Mouse (Mus musculus) forebrain, embryonic 10.5 days (tissue): Measurements from ENCODE around the gene Plbd2. TPM values are rescaled to one million over a fixed set of nuclear protein-coding genes. Genes with fewer than 3 reads are reported as not detected.

ENCODE experiments used
- DNase-seq: peaks from one replicate; pipeline ENCODE4 v3.0.0-alpha.2; 2017; ENCODE audit warnings: low spot score; ENCODE audit errors: extremely low spot score
- H3K27ac ChIP-seq: fragments of 300-500 bp; sonication (generic); 2 replicates; pipeline ENCODE4 v1.5.1; 2016; ENCODE audit warnings: mild to moderate bottlenecking
- H3K27me3 ChIP-seq: fragments of 300-500 bp; sonication (generic); 2 replicates; pipeline ENCODE4 v1.6.1; 2016; ENCODE audit warnings: mild to moderate bottlenecking; ENCODE audit not compliant: poor library complexity, severe bottlenecking
- H3K36me3 ChIP-seq: fragments of 300-500 bp; sonication (generic); replicated peaks from 2 replicates; pipeline ENCODE4 v1.6.1; 2016; ENCODE audit warnings: mild to moderate bottlenecking, moderate library complexity
- H3K4me1 ChIP-seq: fragments of 300-500 bp; sonication (generic); 2 replicates; pipeline ENCODE4 v1.6.1; 2016
- H3K4me3 ChIP-seq: fragments of 300-500 bp; sonication (generic); 2 replicates; pipeline ENCODE4 v1.5.1; 2016; ENCODE audit warnings: mild to moderate bottlenecking, moderate library complexity
- H3K9me3 ChIP-seq: fragments of 300-500 bp; sonication (generic); 2 replicates; pipeline ENCODE4 v1.6.1; 2016; ENCODE audit warnings: mild to moderate bottlenecking, moderate library complexity
- WGBS: fragments of 180-500 bp; shearing (Covaris S2); methylation state at CpG from one replicate; pipeline ENCODE4 v1.1.7; 2016; 5-methylcytosine and 5-hydroxymethylcytosine counted together
- polyA plus RNA-seq: library from polyadenylated mRNA; unstranded; fragments of >200 nt; fragmentation: Nextera tagmentation; extraction: Ambion mirVana; gene quantifications from 2 replicates; pipeline ENCODE4 v1.2.1, GENCODE M21; 2016

Plbd2 gene
- polyA plus RNA-seq, 1 experiment from 2014 or later, result 33.0 TPM

- no peaks in the 10 kb centered on the region for H3K4me1 ChIP-seq
- 92% methylated on average over 8 of the region's 8 CpGs for WGBS
These were observed 15.6 kb downstream of the Plbd2 start for GRCm38 (mm10) chr5:120487844-120488243.

GRCm38 (mm10) chr5:120483399-120483798, 20.0 kb downstream of the Plbd2 start:
- no peaks in the 10 kb centered on the region for H3K27me3 ChIP-seq
- H3K9me3 ChIP-seq, result no peaks in the 10 kb centered on the region
- no peak overlapping the region for H3K27ac ChIP-seq
- H3K4me1 ChIP-seq, result peaks cover 8% of the 10 kb centered on the region
- no peak for DNase-seq
- peaks cover 50% of the 10 kb centered on the region for H3K36me3 ChIP-seq
- no peak overlapping the region for H3K4me3 ChIP-seq
- WGBS, result 89% methylated on average over 19 of the region's 19 CpGs

More at GRCm38 (mm10) chr5:120487844-120488243, 15.6 kb downstream of the Plbd2 start:
- Histone ChIP-seq H3K27me3 (no peaks in the 10 kb centered on the region), H3K36me3 (peaks cover 78% of the 10 kb centered on the region), H3K4me3 (no peak overlapping the region), H3K27ac (no peak overlapping the region), H3K9me3 (no peaks in the 10 kb centered on the region)
- no peak for DNase-seq

GRCm38 (mm10) chr5:120481205-120481604, 22.2 kb downstream of the Plbd2 start:
- H3K4me1 ChIP-seq, result peaks cover 12% of the 10 kb centered on the region
- H3K27me3 ChIP-seq, result peaks cover 13% of the 10 kb centered on the region; the same call in 1 of the 2 replicates
- no peaks in the 10 kb centered on the region for H3K9me3 ChIP-seq
- H3K36me3 ChIP-seq, result peaks cover 28% of the 10 kb centered on the region
- WGBS, result 79% methylated on average over 9 of the region's 9 CpGs
- H3K4me3 ChIP-seq, result no peak overlapping the region
- H3K27ac ChIP-seq, result no peak overlapping the region
- DNase-seq, result no peak

DNA sequence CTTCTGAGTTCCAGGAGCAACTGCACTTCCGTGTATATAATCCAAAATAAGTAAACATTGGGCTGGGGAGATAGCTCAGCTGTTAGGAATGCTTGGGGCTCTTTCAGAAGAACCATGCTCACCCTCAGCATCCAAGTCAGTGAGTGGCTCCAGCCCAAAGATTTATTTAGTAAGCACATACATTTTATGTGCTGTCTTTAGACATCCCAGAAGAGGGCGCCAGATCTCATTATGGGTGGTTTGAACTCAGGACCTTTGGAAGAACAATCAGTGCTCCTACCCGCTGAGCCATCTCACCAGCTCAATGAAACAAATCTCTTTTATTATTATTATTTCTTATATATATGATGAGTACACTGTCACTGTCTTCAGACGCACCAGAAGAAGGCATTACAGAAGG, 23.9 kb downstream of the Plbd2 start:
- Histone ChIP-seq H3K27me3 (peaks cover 18% of the 10 kb centered on the region; the same call in 1 of the 2 replicates), H3K4me1 (peaks cover 16% of the 10 kb centered on the region), H3K27ac (no peak overlapping the region), H3K4me3 (no peak overlapping the region), H3K9me3 (no peaks in the 10 kb centered on the region), H3K36me3 (peaks cover 11% of the 10 kb centered on the region)
- whole genome bisulfite sequencing, result 72% methylated on average over 4 of the region's 4 CpGs
- DNase-seq, result no peak

DNA sequence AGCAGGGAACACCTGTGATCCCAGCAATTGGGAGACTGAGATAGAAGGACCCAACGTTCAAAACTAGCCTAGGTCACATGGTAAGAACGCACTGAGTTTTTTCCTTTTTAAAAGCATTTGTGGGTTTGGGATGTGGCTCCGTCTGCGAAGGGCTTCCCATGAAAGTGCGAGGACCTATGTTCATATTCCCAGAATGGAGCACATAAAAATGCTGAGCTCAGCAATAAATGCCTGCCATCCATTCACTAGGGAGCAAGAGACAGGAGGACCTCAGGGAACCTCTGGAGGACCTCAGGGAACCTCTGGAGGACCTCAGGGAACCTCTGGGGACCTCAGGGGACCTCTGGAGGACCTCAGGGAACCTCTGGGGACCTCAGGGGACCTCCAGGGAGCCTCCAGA, 25.4 kb downstream of the Plbd2 start:
- WGBS, result 92% methylated on average over 5 of the region's 5 CpGs
- H3K4me1 ChIP-seq, result peaks cover 16% of the 10 kb centered on the region
- H3K9me3 ChIP-seq, result no peaks in the 10 kb centered on the region
- peaks cover 18% of the 10 kb centered on the region; the same call in 1 of the 2 replicates for H3K27me3 ChIP-seq
- no peak overlapping the region for H3K27ac ChIP-seq
- no peak overlapping the region for H3K4me3 ChIP-seq
- DNase-seq, result no peak
- no peaks in the 10 kb centered on the region for H3K36me3 ChIP-seq

GRCm38 (mm10) chr5:120476296-120476695, 27.1 kb downstream of the Plbd2 start, which contains the start of gene Sds:
Gene Sds, plus strand, starts transcription at chr5:120476526.
- H3K36me3 ChIP-seq, result no peaks in the 10 kb centered on the region
- WGBS, result 16% methylated on average over 13 of the region's 13 CpGs
- H3K27me3 ChIP-seq, result peaks cover 18% of the 10 kb centered on the region; the same call in 1 of the 2 replicates
- 0 out of 2 replicates have a peak within 1 kb of the TSS, but pooled peaks have one; percentile 52 for H3K27ac ChIP-seq
- H3K4me1 ChIP-seq, result peaks cover 14% of the 10 kb centered on the region
- H3K9me3 ChIP-seq, result no peaks in the 10 kb centered on the region
- H3K4me3 ChIP-seq, result peak within 1 kb of the TSS; percentile 9; the same call in 1 of the 2 replicates
- DNase-seq, result no peak

- no peak for DNase-seq
- Histone ChIP-seq H3K9me3 (no peaks in the 10 kb centered on the region), H3K4me1 (peaks cover 10% of the 10 kb centered on the region), H3K27ac (0 out of 2 replicates have a peak overlapping the region, but pooled peaks have one; percentile 52), H3K27me3 (peaks cover 18% of the 10 kb centered on the region; the same call in 1 of the 2 replicates), H3K4me3 (peak overlapping the region; percentile 9; the same call in 1 of the 2 replicates), H3K36me3 (no peaks in the 10 kb centered on the region)
- WGBS, result 46% methylated on average over 8 of the region's 8 CpGs
These were observed 27.6 kb downstream of the Plbd2 start for GRCm38 (mm10) chr5:120475861-120476260.

GRCm38 (mm10) chr5:120473361-120473760, 30.1 kb downstream of the Plbd2 start:
- no peak overlapping the region for H3K4me3 ChIP-seq
- no peak overlapping the region for H3K27ac ChIP-seq
- 96% methylated on average over 2 of the region's 2 CpGs for WGBS
- H3K36me3 ChIP-seq, result no peaks in the 10 kb centered on the region
- H3K4me1 ChIP-seq, result peaks cover 9% of the 10 kb centered on the region
- H3K27me3 ChIP-seq, result peaks cover 18% of the 10 kb centered on the region; the same call in 1 of the 2 replicates
- no peaks in the 10 kb centered on the region for H3K9me3 ChIP-seq
- DNase-seq, result no peak

DNA sequence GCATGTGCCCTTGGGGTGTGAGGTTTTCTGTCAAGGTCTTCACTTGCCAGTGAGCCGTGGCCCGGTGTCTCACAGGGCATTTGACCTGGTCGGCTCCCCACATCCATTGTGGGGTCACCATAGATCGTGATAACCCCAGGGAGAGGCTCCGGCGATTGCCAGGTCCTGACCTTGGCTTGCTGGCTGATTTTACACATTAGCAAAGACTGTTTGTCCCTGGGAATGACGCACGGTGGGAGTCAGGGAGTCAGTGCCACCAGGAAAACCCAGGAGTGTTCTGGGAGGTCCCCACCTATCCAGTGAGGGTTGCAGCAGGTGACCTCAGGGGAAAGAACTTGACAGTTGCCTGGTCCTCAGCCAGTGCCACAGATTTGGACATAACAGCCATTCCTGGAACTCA, 30.7 kb downstream of the Plbd2 start, which contains the start of gene Sdsl:
Sdsl (minus strand) TSS at position 41 of the 400 bp plus-strand sequence.
- Histone ChIP-seq H3K4me3 (no peak within 1 kb of the TSS), H3K27me3 (peaks cover 18% of the 10 kb centered on the region; the same call in 1 of the 2 replicates), H3K9me3 (no peaks in the 10 kb centered on the region), H3K36me3 (no peaks in the 10 kb centered on the region), H3K27ac (no peak within 1 kb of the TSS), H3K4me1 (peaks cover 9% of the 10 kb centered on the region)
- 83% methylated on average over 8 of the region's 8 CpGs for WGBS
- no peak for DNase-seq

- 63% methylated on average over 4 of the region's 4 CpGs for WGBS
- Histone ChIP-seq H3K9me3 (no peaks in the 10 kb centered on the region), H3K27me3 (peaks cover 8% of the 10 kb centered on the region; the same call in 1 of the 2 replicates), H3K4me3 (no peak overlapping the region), H3K36me3 (no peaks in the 10 kb centered on the region), H3K27ac (no peak overlapping the region), H3K4me1 (peaks cover 15% of the 10 kb centered on the region)
- DNase-seq, result no peak
These were observed 31.9 kb downstream of the Plbd2 start for GRCm38 (mm10) chr5:120471538-120471937.

GRCm38 (mm10) chr5:120468830-120469229, 34.6 kb downstream of the Plbd2 start:
- Histone ChIP-seq H3K27ac (no peak overlapping the region), H3K9me3 (no peaks in the 10 kb centered on the region), H3K4me3 (no peak overlapping the region), H3K36me3 (no peaks in the 10 kb centered on the region), H3K4me1 (peaks cover 8% of the 10 kb centered on the region), H3K27me3 (no peaks in the 10 kb centered on the region)
- DNase-seq, result no peak
- 87% methylated on average over 6 of the region's 6 CpGs for WGBS

DNA sequence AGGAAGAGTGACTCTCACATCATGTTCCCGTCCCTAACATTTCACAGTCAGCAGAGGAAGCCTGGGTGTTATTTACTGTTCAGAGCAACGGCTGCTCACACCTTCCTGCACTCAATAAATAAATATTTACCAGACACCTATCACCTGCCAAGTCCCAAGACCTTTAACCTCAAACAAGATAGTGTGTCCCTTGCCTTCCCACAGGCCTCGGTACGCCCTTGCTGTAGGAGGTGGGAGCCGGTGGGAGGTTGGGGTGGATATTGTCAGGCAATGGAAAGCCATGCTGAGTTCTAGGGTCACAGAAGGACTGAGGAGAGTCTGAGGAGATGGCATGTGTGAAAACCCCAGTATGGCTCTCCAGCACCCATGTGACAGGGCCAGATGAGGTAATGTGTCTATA, 35.1 kb downstream of the Plbd2 start:
- WGBS, result 88% methylated on average over 5 of the region's 5 CpGs
- no peak for DNase-seq

GRCm38 (mm10) chr5:120467026-120467425, 36.4 kb downstream of the Plbd2 start:
- DNase-seq, result no peak
- peak overlapping the region; percentile 44 for H3K4me3 ChIP-seq
- H3K9me3 ChIP-seq, result no peaks in the 10 kb centered on the region
- H3K27ac ChIP-seq, result peak overlapping the region; percentile 49; the same call in 1 of the 2 replicates
- 9% methylated on average over 4 of the region's 4 CpGs for WGBS
- peaks cover 13% of the 10 kb centered on the region for H3K4me1 ChIP-seq
- peaks cover 11% of the 10 kb centered on the region for H3K27me3 ChIP-seq
- H3K36me3 ChIP-seq, result no peaks in the 10 kb centered on the region

More for the DNA sequence above, 35.1 kb downstream of the Plbd2 start:
- Histone ChIP-seq H3K4me1 (peaks cover 8% of the 10 kb centered on the region), H3K27me3 (no peaks in the 10 kb centered on the region), H3K27ac (no peak overlapping the region), H3K9me3 (no peaks in the 10 kb centered on the region), H3K36me3 (no peaks in the 10 kb centered on the region), H3K4me3 (no peak overlapping the region)
